In the genomic region with DNA sequence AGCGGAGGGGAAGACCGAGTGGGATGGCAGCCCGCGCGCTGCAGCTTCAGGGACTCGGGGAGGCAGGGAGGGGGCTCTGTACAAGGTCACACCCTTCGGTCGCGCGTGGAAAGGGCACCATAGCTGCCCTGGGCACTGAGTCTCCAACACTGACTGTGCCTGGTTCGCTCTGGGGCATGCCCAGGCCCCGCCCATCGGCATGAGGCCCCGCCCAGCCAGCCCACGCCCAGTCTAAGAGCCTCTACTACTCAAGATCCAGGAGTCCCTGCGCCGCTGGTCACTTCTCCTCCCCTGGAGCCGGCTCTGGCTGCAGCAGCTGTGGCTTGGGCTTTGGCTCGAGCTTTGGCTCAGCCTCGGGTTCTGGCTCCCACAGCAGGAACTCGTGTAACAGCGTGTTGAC, we compare ENCODE assay signal across 11 mouse cellular contexts. TPM values are rescaled to one million over a fixed set of nuclear protein-coding genes. Genes with fewer than 3 reads are reported as not detected.
DNase-seq lines count a peak whose midpoint lies in the region; ATAC-seq and TF ChIP-seq lines count a peak whose summit lies in the region.
"Had no signal": no experiment of that assay in that cellular context is flagged by ENCODE, and none has a peak within 500 bp of the region (broad histone marks: within the 10 kb centered on the region; RNA-seq: fewer than 3 reads in every experiment).

No protein-coding gene starts in this region.

- peak; percentile 8; the same call in 1 of the 2 replicates for ATAC-seq in hindbrain, embryonic 16.5 days
- ATAC-seq in hindbrain, embryonic 14.5 days (ENCODE audit: low FRiP score), result no peak
- peak; percentile 69; the same call in 1 of the 2 replicates for ATAC-seq in erythroid progenitor cell, adult 5-6 weeks (replicated peaks; ENCODE audit: low FRiP score, poor library complexity, severe bottlenecking)
- ATAC-seq in stomach, postnatal 0 days (ENCODE audit: low FRiP score, low TSS enrichment), result peak; percentile 66; the same call in 1 of the 2 replicates

- no peak overlapping the region for H3K27ac ChIP-seq in hindbrain, embryonic 16.5 days (ENCODE audit: low read depth, low read length)
- H3K27ac ChIP-seq in hindbrain, embryonic 14.5 days, result no peak overlapping the region
- H3K27ac ChIP-seq in stomach, postnatal 0 days (replicated peaks), result no peak overlapping the region
- H3K27ac ChIP-seq: hindbrain, embryonic 10.5 days; lung, embryonic 15.5 days; neural tube, embryonic 13.5 days had no signal

- no peak for DNase-seq in hindbrain, embryonic 14.5 days (ENCODE audit: low spot score)
- DNase-seq in thymus, postnatal 4 days, result peak; percentile 38
- no peak for DNase-seq in thymus, postnatal 10 days (ENCODE audit: low spot score in 2 of 2)
- DNase-seq in stomach, postnatal 0 days (ENCODE audit: low spot score), result peak; percentile 58
- no peak for DNase-seq in neural tube, embryonic 10.5 days (ENCODE audit: extremely low spot score, low spot score)
- DNase-seq: adrenal gland, postnatal 36 days had no signal

- no peak for TF ChIP-seq CTCF in stomach, postnatal 0 days (IDR thresholded peaks at IDR 0.05; ENCODE audit: low read depth)

- no peaks in the 10 kb centered on the region for H3K9me3 ChIP-seq in hindbrain, embryonic 16.5 days (ENCODE audit: control insufficient read depth, low read length)
- no peaks in the 10 kb centered on the region for H3K9me3 ChIP-seq in hindbrain, embryonic 14.5 days (ENCODE audit: control insufficient read depth, low read length)
- H3K9me3 ChIP-seq in stomach, postnatal 0 days (ENCODE audit: control insufficient read depth, low read length), result no peaks in the 10 kb centered on the region
- H3K9me3 ChIP-seq: hindbrain, embryonic 10.5 days; lung, embryonic 15.5 days; neural tube, embryonic 13.5 days had no signal

- no peak for TF ChIP-seq EP300 in stomach, postnatal 0 days (optimal IDR thresholded peaks at IDR 0.05)

- H3K9ac ChIP-seq in hindbrain, embryonic 16.5 days (ENCODE audit: low read depth, low read length), result no peak overlapping the region
- no peak overlapping the region for H3K9ac ChIP-seq in hindbrain, embryonic 14.5 days
- H3K9ac ChIP-seq in stomach, postnatal 0 days (ENCODE audit: low read length), result no peak overlapping the region
- H3K9ac ChIP-seq: lung, embryonic 15.5 days; neural tube, embryonic 13.5 days had no signal

- WGBS in hindbrain, embryonic 16.5 days, result 47% methylated on average over 21 of the region's 22 CpGs
- WGBS in hindbrain, embryonic 14.5 days, result 44% methylated on average over 22 of the region's 22 CpGs
- WGBS in stomach, postnatal 0 days, result 47% methylated on average over 21 of the region's 22 CpGs

- peaks cover 34% of the 10 kb centered on the region for H3K36me3 ChIP-seq in hindbrain, embryonic 16.5 days (ENCODE audit: control insufficient read depth, insufficient read depth, low read length)
- H3K36me3 ChIP-seq in hindbrain, embryonic 14.5 days (replicated peaks; ENCODE audit: control insufficient read depth, insufficient read depth), result peaks cover 51% of the 10 kb centered on the region
- H3K36me3 ChIP-seq in stomach, postnatal 0 days (ENCODE audit: control insufficient read depth, insufficient read depth, low read length), result peaks cover 5% of the 10 kb centered on the region; the same call in 1 of the 2 replicates

- no peak overlapping the region for H3K4me3 ChIP-seq in hindbrain, embryonic 16.5 days (ENCODE audit: low read length)
- no peak overlapping the region for H3K4me3 ChIP-seq in hindbrain, embryonic 14.5 days (replicated peaks; ENCODE audit: low read length)
- no peak overlapping the region for H3K4me3 ChIP-seq in stomach, postnatal 0 days (ENCODE audit: low read depth, low read length)
- H3K4me3 ChIP-seq: hindbrain, embryonic 10.5 days; lung, embryonic 15.5 days; neural tube, embryonic 13.5 days had no signal

- no peaks in the 10 kb centered on the region for H3K27me3 ChIP-seq in hindbrain, embryonic 16.5 days (replicated peaks; ENCODE audit: control insufficient read depth, insufficient read depth, low read length)
- no peaks in the 10 kb centered on the region for H3K27me3 ChIP-seq in hindbrain, embryonic 14.5 days (ENCODE audit: control insufficient read depth, insufficient read depth, low read length)
- H3K27me3 ChIP-seq in stomach, postnatal 0 days (ENCODE audit: control insufficient read depth, insufficient read depth, low read length), result no peaks in the 10 kb centered on the region
- H3K27me3 ChIP-seq: lung, embryonic 15.5 days; neural tube, embryonic 13.5 days had no signal

- H3K4me1 ChIP-seq in hindbrain, embryonic 16.5 days (ENCODE audit: control insufficient read depth, insufficient read depth, low read depth, low read length), result peaks cover 12% of the 10 kb centered on the region
- peaks cover 8% of the 10 kb centered on the region; the same call in 1 of the 2 replicates for H3K4me1 ChIP-seq in hindbrain, embryonic 14.5 days (replicated peaks; ENCODE audit: control insufficient read depth, insufficient read depth, low read length)
- H3K4me1 ChIP-seq in stomach, postnatal 0 days (replicated peaks; ENCODE audit: control insufficient read depth, insufficient read depth), result no peaks in the 10 kb centered on the region

- no peak overlapping the region for H3K4me2 ChIP-seq in hindbrain, embryonic 16.5 days (ENCODE audit: low read length)
- H3K4me2 ChIP-seq in hindbrain, embryonic 14.5 days (replicated peaks), result no peak overlapping the region
- H3K4me2 ChIP-seq in stomach, postnatal 0 days (replicated peaks; ENCODE audit: low read depth), result no peak overlapping the region
- H3K4me2 ChIP-seq: lung, embryonic 15.5 days; neural tube, embryonic 13.5 days had no signal

RNA-seq across cellular contexts. Expression of gene Abhd8, which starts 6.5 kb away (rescaled TPM):
- 172 and 182 TPM in 2 replicates for polyA plus RNA-seq in hindbrain, embryonic 16.5 days (2015; fragmentation: Nextera tagmentation; extraction: Ambion mirVana)
- polyA plus RNA-seq in hindbrain, embryonic 14.5 days (2014; fragmentation: Nextera tagmentation; extraction: Ambion mirVana), result 125 and 126 TPM in 2 replicates
- total RNA-seq in erythroid progenitor cell, adult 5-6 weeks (2015; ENCODE audit: low replicate concordance), result 1.3 and 1.4 TPM in 2 replicates
- 3.0 and 4.5 TPM in 2 replicates for total RNA-seq in erythroid progenitor cell, adult 5-6 weeks (2017; ENCODE audit: low replicate concordance)
- polyA plus RNA-seq in stomach, postnatal 0 days (2015; fragmentation: Nextera tagmentation; extraction: Ambion mirVana), result 22.1 and 23.5 TPM in 2 replicates

RNA-seq across cellular contexts. Expression of gene Mrpl34, which starts 7.9 kb away (rescaled TPM):
- polyA plus RNA-seq in hindbrain, embryonic 16.5 days (2015; fragmentation: Nextera tagmentation; extraction: Ambion mirVana), result 168 and 172 TPM in 2 replicates
- polyA plus RNA-seq in hindbrain, embryonic 14.5 days (2014; fragmentation: Nextera tagmentation; extraction: Ambion mirVana), result 158 and 195 TPM in 2 replicates
- 23.1 and 38.2 TPM in 2 replicates for total RNA-seq in erythroid progenitor cell, adult 5-6 weeks (2015; ENCODE audit: low replicate concordance)
- 14.1 and 17.5 TPM in 2 replicates for total RNA-seq in erythroid progenitor cell, adult 5-6 weeks (2017; ENCODE audit: low replicate concordance)
- polyA plus RNA-seq in stomach, postnatal 0 days (2015; fragmentation: Nextera tagmentation; extraction: Ambion mirVana), result 127 and 137 TPM in 2 replicates

RNA-seq across cellular contexts. Expression of gene Dda1, which starts 12.1 kb away (rescaled TPM):
- polyA plus RNA-seq in hindbrain, embryonic 16.5 days (2015; fragmentation: Nextera tagmentation; extraction: Ambion mirVana), result 240 and 247 TPM in 2 replicates
- polyA plus RNA-seq in hindbrain, embryonic 14.5 days (2014; fragmentation: Nextera tagmentation; extraction: Ambion mirVana), result 218 and 236 TPM in 2 replicates
- total RNA-seq in erythroid progenitor cell, adult 5-6 weeks (2015; ENCODE audit: low replicate concordance), result 23.9 and 35.7 TPM in 2 replicates
- 17.8 and 18.1 TPM in 2 replicates for total RNA-seq in erythroid progenitor cell, adult 5-6 weeks (2017; ENCODE audit: low replicate concordance)
- 72.5 and 74.5 TPM in 2 replicates for polyA plus RNA-seq in stomach, postnatal 0 days (2015; fragmentation: Nextera tagmentation; extraction: Ambion mirVana)

RNA-seq across cellular contexts. Expression of gene Ano8, which starts 28.9 kb away (rescaled TPM):
- 2.3 and 4.5 TPM in 2 replicates for polyA plus RNA-seq in hindbrain, embryonic 16.5 days (2015; fragmentation: Nextera tagmentation; extraction: Ambion mirVana)
- polyA plus RNA-seq in hindbrain, embryonic 14.5 days (2014; fragmentation: Nextera tagmentation; extraction: Ambion mirVana), result 8.5 and 10.6 TPM in 2 replicates
- not detected in 2 replicates for total RNA-seq in erythroid progenitor cell, adult 5-6 weeks (2015; ENCODE audit: low replicate concordance)
- total RNA-seq in erythroid progenitor cell, adult 5-6 weeks (2017; ENCODE audit: low replicate concordance), result 0.13 TPM in 1 of 2 replicates, not detected in the other
- 0.68 and 1.1 TPM in 2 replicates for polyA plus RNA-seq in stomach, postnatal 0 days (2015; fragmentation: Nextera tagmentation; extraction: Ambion mirVana)

RNA-seq across cellular contexts. Expression of gene Gtpbp3, which starts 31.0 kb away (rescaled TPM):
- polyA plus RNA-seq in hindbrain, embryonic 16.5 days (2015; fragmentation: Nextera tagmentation; extraction: Ambion mirVana), result 14.0 and 14.6 TPM in 2 replicates
- polyA plus RNA-seq in hindbrain, embryonic 14.5 days (2014; fragmentation: Nextera tagmentation; extraction: Ambion mirVana), result 4.7 and 7.3 TPM in 2 replicates
- 2.1 and 4.0 TPM in 2 replicates for total RNA-seq in erythroid progenitor cell, adult 5-6 weeks (2015; ENCODE audit: low replicate concordance)
- 0.83 and 4.0 TPM in 2 replicates for total RNA-seq in erythroid progenitor cell, adult 5-6 weeks (2017; ENCODE audit: low replicate concordance)
- 7.2 and 8.2 TPM in 2 replicates for polyA plus RNA-seq in stomach, postnatal 0 days (2015; fragmentation: Nextera tagmentation; extraction: Ambion mirVana)

Comparison
In these comparisons a context has a peak if more than half of its experiments do, and no peak if none do; other contexts are left out.
1. DNase-seq: peak in thymus, postnatal 4 days (single experiment) and stomach, postnatal 0 days (single experiment); none in hindbrain, embryonic 14.5 days (single experiment), thymus, postnatal 10 days (0 of 2) and neural tube, embryonic 10.5 days (single experiment).